Mouse (Mus musculus) testis, adult 2 months (tissue): ENCODE data around the gene Pnn.

ENCODE experiments used
- CTCF ChIP-seq: fragments of 200-500 bp; IDR thresholded peaks from 2 replicates; pipeline ENCODE4 v1.5.1; 2012; ENCODE audit warnings: low read depth, mild to moderate bottlenecking, inconsistent platforms, low read length, moderate library complexity; ENCODE audit not compliant: control insufficient read depth, insufficient read depth, insufficient replicate concordance
- POLR2A ChIP-seq: fragments of 200-500 bp; IDR thresholded peaks from 2 replicates; pipeline ENCODE4 v1.6.1; 2012; ENCODE audit warnings: low read depth, mild to moderate bottlenecking, inconsistent platforms, low read length, moderate library complexity; ENCODE audit not compliant: control insufficient read depth

GRCm38 (mm10) chr12:59053976-59054375 is 12.7 kb upstream of the Pnn start:
- TF ChIP-seq CTCF, result no peak
- no peak for TF ChIP-seq POLR2A
